Mouse (Mus musculus): ENCODE data around the gene Nxpe4.

The Nxpe4 gene

DNA sequence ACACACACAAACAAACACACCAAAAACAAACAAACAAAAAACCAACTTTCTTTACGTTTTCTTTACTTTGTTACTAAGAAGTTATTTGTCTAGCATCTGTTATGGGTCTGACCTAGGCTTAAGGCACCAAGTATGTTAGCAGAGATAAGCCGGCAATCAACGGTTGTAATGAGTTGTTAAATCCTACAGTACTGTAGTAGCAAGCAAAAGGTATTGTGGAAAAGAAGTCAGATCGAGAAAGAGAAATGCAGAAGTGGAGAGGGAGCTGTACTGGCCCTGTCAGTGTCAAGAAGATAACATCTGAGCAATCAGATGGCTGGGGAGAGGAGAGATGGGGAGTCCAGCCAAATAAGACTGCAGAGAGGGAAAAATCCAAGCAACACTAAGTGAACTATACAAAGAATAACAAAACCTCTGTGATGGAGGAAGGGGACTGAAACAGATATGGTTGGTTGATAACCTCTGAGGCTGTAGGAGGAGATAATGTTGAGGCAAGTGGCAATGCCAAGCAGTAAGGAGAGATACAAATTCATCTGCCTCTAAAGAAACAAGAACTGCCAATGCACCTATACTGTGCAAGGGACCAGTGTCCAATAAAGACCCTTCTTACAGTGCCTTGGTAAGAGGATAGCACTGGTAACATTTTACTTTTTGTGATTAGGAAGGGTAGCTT, 177.1 kb downstream of the Nxpe4 start:
- DNase-seq = no peak

- no peak for DNase-seq
These were observed 177.7 kb downstream of the Nxpe4 start for GRCm38 (mm10) chr9:48339563-48339962.

- no peak for DNase-seq
These were observed 179.0 kb downstream of the Nxpe4 start for GRCm38 (mm10) chr9:48340708-48341380.

GRCm38 (mm10) chr9:48345456-48345855, 183.6 kb downstream of the Nxpe4 start:
- DNase-seq = no peak

DNA sequence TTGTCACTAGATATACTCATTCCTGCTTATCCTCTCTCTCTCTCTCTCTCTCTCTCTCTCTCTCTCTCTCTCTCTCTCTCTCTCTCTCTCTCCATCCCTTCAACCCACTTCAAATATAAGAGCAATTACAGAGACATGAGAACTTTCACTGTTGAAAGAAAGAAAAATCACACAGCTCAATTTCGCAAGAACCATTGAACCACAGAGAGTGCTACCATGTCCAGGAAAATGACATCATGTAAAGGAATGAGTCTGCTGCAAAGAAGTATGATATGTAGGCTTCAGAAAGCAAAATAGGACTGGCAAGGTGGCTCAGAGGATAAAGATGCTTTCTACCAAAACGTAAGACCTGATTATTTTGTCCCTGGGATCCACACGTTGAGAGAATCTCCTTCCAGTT, 184.0 kb downstream of the Nxpe4 start:
- no peak for DNase-seq

DNA sequence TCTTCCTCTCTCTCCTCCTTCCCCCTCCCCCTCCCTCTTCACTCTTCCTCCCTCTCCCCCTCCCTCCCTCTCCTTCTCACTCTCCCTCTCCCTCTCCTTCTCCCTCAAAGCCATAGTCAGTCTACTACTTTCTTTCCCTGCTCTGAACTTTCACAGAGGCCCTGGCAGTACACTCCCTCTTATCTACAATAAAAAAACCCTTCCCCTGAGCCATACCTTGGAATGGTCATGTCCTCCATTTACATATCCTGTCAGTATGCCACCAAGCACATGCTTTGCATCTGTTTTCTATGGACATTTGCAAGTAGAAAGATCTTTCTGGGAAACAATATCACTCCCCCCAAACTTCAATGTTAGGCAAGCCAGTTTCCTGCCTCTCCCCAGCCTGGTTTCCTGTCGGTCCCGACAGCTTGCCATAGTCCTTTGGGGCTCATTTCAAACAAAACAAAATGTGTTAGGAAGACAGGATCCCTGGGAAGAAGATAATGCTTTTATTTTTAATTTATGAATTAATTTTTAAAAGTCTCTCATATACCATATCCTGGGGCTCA, 191.4 kb downstream of the Nxpe4 start, which contains the start of gene Nxpe2:
Gene Nxpe2 (minus strand): TSS at position 307 of the 551 bp plus-strand sequence.
- DNase-seq = no peak

DNA sequence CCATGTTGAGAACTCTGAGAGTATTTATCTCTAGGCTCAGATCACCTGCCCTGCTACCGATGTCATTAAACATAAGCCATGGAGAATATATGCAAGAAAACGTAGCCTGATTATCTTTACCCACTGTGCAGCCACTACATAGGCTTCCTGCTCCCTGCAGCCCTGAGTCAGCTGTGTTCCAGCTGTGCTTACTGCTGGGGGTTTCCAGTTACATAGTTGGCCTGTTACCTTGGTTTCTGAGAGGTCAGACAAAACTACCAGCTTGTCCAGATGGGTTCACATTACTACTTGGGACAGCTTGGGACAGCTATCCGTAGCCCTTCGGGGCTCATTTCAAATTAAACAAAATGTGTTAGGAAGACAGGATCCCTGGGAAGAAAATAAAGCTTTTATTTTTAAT, 192.3 kb downstream of the Nxpe4 start:
- DNase-seq = no peak

- peak; percentile 73 to 81 for DNase-seq
These were observed 193.0 kb downstream of the Nxpe4 start for GRCm38 (mm10) chr9:48354793-48355192.

- no peak for DNase-seq
These were observed 195.3 kb downstream of the Nxpe4 start for GRCm38 (mm10) chr9:48357097-48357496.

- DNase-seq = no peak
These were observed 199.0 kb downstream of the Nxpe4 start for GRCm38 (mm10) chr9:48360826-48361225.

GRCm38 (mm10) chr9:48361815-48362631, 200.2 kb downstream of the Nxpe4 start:
- DNase-seq = no peak

DNA sequence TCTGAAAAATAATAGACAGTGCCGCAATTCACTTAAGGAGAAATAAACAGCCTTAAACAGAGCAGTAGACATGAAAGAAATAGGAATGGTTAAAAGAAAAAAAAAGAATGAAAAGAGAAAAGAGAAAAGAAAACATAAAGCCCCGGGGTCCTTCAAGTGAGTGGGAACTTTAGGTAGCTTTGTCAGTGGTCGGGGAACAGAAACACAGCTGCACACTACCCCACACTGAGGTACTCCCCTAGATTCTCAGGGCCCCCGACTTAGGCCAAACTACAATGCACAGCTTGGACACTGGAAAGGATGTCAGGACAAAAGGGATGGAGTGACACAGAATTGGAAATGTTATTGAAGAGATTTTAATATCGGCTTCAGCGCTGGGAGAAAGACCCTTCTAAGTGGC, 200.9 kb downstream of the Nxpe4 start:
- DNase-seq = no peak

DNA sequence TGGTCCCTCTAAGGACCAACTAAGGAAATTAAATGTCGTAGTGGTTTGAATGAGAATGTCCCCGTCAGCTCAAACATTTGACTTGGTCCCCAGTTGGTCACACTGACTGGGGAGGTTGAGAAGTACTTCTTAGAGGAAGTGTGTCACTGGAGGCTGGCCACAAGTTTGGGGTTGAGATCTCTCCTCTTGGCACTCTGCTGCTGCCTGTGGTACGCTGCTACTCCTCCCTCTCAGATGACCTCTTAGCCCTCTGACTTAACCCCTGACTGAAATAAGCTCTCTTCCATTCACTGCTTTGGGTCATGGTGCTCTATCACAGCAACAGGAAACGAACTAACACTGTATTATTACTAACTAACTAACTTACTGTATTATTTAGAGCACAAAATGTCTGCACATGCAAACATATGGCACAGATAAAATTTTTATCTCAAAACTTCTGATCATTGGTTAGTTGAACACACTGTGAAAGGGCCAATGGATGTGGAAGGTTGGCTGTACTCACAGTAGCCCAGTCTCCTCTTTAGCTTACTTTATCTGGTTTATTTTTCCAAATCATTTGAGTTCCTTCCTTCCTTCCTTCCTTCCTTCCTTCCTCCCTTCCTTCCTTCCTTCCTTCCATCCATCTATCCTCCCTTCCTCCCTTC, 211.5 kb downstream of the Nxpe4 start:
- no peak for DNase-seq

DNA sequence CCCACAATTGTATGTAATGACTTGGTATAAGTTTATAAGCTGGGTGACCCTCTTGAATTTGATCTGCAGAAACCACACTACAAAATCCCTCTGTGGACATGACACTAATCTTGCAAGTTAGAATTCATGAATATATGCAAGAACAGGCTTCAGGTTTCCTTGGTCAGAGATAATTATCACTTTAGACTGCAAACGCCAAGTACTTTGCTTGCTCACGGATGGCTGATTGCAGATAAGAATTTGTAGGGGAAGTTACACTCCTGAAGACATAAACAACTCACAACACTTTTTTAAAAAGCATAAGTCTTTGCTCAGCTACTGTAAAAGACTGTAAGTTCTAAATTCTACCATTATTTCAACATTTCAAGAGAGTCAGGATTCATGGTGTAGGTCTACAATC, 212.5 kb downstream of the Nxpe4 start:
- DNase-seq = no peak

- no peak for DNase-seq
These were observed 226.6 kb downstream of the Nxpe4 start for GRCm38 (mm10) chr9:48388451-48388850.

- no peak for DNase-seq
These were observed 228.2 kb downstream of the Nxpe4 start for GRCm38 (mm10) chr9:48389983-48390382.

DNA sequence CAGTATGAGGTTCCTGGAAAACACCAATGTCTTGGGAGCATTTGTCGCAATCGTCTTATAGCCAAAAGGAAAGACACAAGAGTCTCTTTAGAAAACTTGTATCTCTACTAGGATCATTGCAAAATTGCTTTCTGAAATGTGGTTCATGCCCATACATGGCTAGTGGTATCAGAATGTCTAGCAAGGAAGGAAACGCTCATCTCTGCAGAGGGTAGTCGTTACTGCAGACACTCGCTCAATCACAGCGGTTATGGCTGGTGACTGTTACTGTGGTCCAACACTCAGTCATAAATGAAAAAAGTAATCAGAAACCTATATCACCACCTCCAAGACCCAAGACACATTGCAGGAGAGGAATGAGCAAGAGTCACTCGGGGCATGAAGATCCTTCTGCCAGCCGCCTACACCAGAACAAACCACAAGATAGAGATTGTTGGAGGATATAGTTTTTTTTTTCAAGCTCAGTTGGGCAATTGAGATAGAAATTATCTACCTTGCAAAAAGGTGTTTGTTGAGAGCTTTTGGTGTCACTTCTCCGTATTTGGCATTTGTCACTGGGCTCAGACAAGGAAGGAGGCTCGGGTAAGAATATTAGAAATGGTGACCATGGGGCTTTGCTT, 241.9 kb downstream of the Nxpe4 start:
- no peak for DNase-seq

GRCm38 (mm10) chr9:48404687-48405086, 242.9 kb downstream of the Nxpe4 start:
- no peak for DNase-seq

GRCm38 (mm10) chr9:48407549-48408327, 245.9 kb downstream of the Nxpe4 start:
- DNase-seq = no peak

GRCm38 (mm10) chr9:48410217-48411035, 248.6 kb downstream of the Nxpe4 start:
- no peak for DNase-seq

DNA sequence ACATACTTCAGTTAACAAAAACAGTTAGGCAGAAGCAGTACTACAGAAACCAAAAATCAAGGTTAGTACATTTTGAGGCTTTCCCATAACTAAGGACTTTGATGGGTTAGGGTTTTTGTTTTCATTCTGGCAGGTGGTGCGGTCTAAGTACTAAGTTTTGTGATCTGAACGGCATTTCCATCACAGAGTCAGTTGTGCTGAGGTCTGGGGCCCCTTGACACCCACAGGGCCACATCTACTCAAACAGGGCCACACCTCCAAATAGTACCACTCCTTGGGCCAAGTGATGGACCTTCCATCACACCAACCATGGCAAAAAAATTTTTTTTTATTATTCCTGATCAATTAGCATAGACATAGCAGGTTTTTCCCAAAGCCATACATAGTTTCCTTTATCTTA, 251.8 kb downstream of the Nxpe4 start:
- no peak for DNase-seq

Data from cerebellum, adult 18-20 months (tissue).